Mouse (Mus musculus): ENCODE results near the gene Fibcd1.

DNA sequence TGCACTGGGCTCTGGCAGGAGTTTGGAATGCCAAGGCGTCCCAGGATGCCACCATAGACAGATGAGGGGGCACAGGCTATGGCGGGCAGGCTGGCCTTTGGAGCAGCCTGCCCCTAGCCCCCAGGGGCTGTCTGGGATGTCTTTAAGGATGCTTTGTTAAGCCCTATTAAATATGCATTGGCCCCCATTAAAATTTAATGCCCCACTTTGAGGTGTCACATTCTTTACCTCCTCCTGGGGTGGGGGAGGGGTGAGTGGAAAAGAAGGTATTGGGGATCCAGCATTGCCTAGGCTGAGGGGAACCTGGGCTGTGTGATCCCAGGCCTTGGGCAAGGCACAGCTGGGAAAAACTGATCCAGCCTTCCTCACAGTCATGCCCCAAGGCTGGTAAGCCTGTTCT is 20.0 kb upstream of the Fibcd1 start:
- TF ChIP-seq CTCF (IDR thresholded peaks at IDR 0.05; ENCODE audit: extremely low read depth, insufficient read depth, low read length) = no peak
- no peak for TF ChIP-seq POLR2A (IDR thresholded peaks at IDR 0.05; ENCODE audit: extremely low read depth, insufficient read depth, low read length)
